Mouse (Mus musculus) limb, embryonic 15.5 days (tissue): Measurements from ENCODE around the gene Mthfr. TPM values are rescaled to one million over a fixed set of nuclear protein-coding genes. Genes with fewer than 3 reads are reported as not detected.

Source experiments
- ATAC-seq: fragments of 200-750 bp; cut with Nextera tagmentation; 2 replicates; pipeline ENCODE4 v1.8.0; 2017; ENCODE audit warnings: low read depth, moderate TSS enrichment; ENCODE audit not compliant: insufficient number of reproducible peaks, low FRiP score, low TSS enrichment
- H3K27ac ChIP-seq: fragments of 300-500 bp; sonication (generic); 2 replicates; pipeline ENCODE4 v1.5.1; 2015; ENCODE audit warnings: moderate library complexity, mild to moderate bottlenecking, inconsistent platforms
- H3K27me3 ChIP-seq: fragments of 300-500 bp; sonication (generic); 2 replicates; pipeline ENCODE4 v1.6.1; 2015; ENCODE audit warnings: inconsistent platforms
- H3K36me3 ChIP-seq: fragments of 300-500 bp; sonication (generic); 2 replicates; pipeline ENCODE4 v1.6.1; 2015; ENCODE audit warnings: inconsistent platforms
- H3K4me1 ChIP-seq: fragments of 300-500 bp; sonication (generic); 2 replicates; pipeline ENCODE4 v1.6.1; 2015; ENCODE audit warnings: inconsistent platforms
- H3K4me2 ChIP-seq: fragments of 300-500 bp; sonication (generic); 2 replicates; pipeline ENCODE4 v1.6.1; 2015; ENCODE audit warnings: mild to moderate bottlenecking, inconsistent platforms
- H3K4me3 ChIP-seq: fragments of 300-500 bp; sonication (generic); 2 replicates; pipeline ENCODE4 v1.5.1; 2015; ENCODE audit warnings: mild to moderate bottlenecking, inconsistent platforms
- H3K9ac ChIP-seq: fragments of 300-500 bp; sonication (generic); 2 replicates; pipeline ENCODE4 v1.6.1; 2015; ENCODE audit warnings: inconsistent platforms
- H3K9me3 ChIP-seq: fragments of 300-500 bp; sonication (generic); 2 replicates; pipeline ENCODE4 v1.6.1; 2016; ENCODE audit warnings: inconsistent platforms
- WGBS: fragments of 180-500 bp; shearing (Covaris S2); methylation state at CpG from one replicate; pipeline ENCODE4 v1.1.7; 2015; 5-methylcytosine and 5-hydroxymethylcytosine counted together
- polyA plus RNA-seq: library from polyadenylated mRNA; unstranded; fragments of >200 nt; fragmentation: Nextera tagmentation; extraction: Ambion mirVana; gene quantifications from 2 replicates; pipeline ENCODE4 v1.2.1, GENCODE M21; 2015

Gene Mthfr
- polyA plus RNA-seq: 23.0 and 24.7 TPM in 2 replicates

GRCm38 (mm10) chr4:148038600-148039253, at the start of gene Mthfr, which contains the start of gene Clcn6:
TSS of gene Mthfr (plus strand) at chr4:148039077.
TSS of gene Clcn6 (minus strand) at chr4:148038821.
- Histone ChIP-seq H3K9me3 (no peaks in the 10 kb centered on the region), H3K27ac (peak within 1 kb of the TSS; percentile 86), H3K4me3 (peak within 1 kb of the TSS; percentile 81), H3K27me3 (no peaks in the 10 kb centered on the region), H3K36me3 (peaks cover 22% of the 10 kb centered on the region; the same call in 1 of the 2 replicates), H3K4me1 (peaks cover 43% of the 10 kb centered on the region), H3K4me2 (peak within 1 kb of the TSS; percentile 85), H3K9ac (peak within 1 kb of the TSS; percentile 61)
- peak; percentile 94 for ATAC-seq
- under 1% methylated on average over 54 of the region's 54 CpGs for WGBS

- no peak overlapping the region for H3K27ac ChIP-seq
- no peak overlapping the region for H3K4me3 ChIP-seq
- H3K27me3 ChIP-seq: no peaks in the 10 kb centered on the region
- ATAC-seq: no peak
- no peaks in the 10 kb centered on the region for H3K36me3 ChIP-seq
- no peak overlapping the region for H3K9ac ChIP-seq
- no peaks in the 10 kb centered on the region for H3K4me1 ChIP-seq
- H3K4me2 ChIP-seq: no peak overlapping the region
- 55% methylated on average over 7 of the region's 7 CpGs for WGBS
- no peaks in the 10 kb centered on the region for H3K9me3 ChIP-seq
These were observed 45.2 kb upstream of the Mthfr start for GRCm38 (mm10) chr4:147993571-147994095.

GRCm38 (mm10) chr4:147995311-147995710, 43.6 kb upstream of the Mthfr start:
- ATAC-seq: no peak
- WGBS: 73% methylated on average over 3 of the region's 3 CpGs

GRCm38 (mm10) chr4:148000202-148000772, 38.6 kb upstream of the Mthfr start, which contains the start of gene Nppa:
TSS of gene Nppa (plus strand) at chr4:148000722.
- no peak for ATAC-seq
- H3K9me3 ChIP-seq: no peaks in the 10 kb centered on the region
- 32% methylated on average over 12 of the region's 12 CpGs for WGBS
- H3K27me3 ChIP-seq: no peaks in the 10 kb centered on the region
- H3K27ac ChIP-seq: no peak within 1 kb of the TSS
- H3K9ac ChIP-seq: no peak within 1 kb of the TSS
- H3K4me2 ChIP-seq: no peak within 1 kb of the TSS
- no peak within 1 kb of the TSS for H3K4me3 ChIP-seq
- peaks cover 12% of the 10 kb centered on the region for H3K36me3 ChIP-seq
- H3K4me1 ChIP-seq: no peaks in the 10 kb centered on the region

More at GRCm38 (mm10) chr4:147995311-147995710, 43.6 kb upstream of the Mthfr start:
- Histone ChIP-seq H3K36me3 (no peaks in the 10 kb centered on the region), H3K4me1 (no peaks in the 10 kb centered on the region), H3K9me3 (no peaks in the 10 kb centered on the region), H3K27me3 (no peaks in the 10 kb centered on the region), H3K4me3 (no peak overlapping the region), H3K9ac (no peak overlapping the region), H3K4me2 (no peak overlapping the region), H3K27ac (no peak overlapping the region)

- Histone ChIP-seq H3K4me1 (no peaks in the 10 kb centered on the region), H3K4me2 (no peak overlapping the region), H3K27me3 (no peaks in the 10 kb centered on the region), H3K9me3 (no peaks in the 10 kb centered on the region), H3K4me3 (no peak overlapping the region), H3K9ac (no peak overlapping the region), H3K36me3 (peaks cover 21% of the 10 kb centered on the region), H3K27ac (no peak overlapping the region)
- 85% methylated on average over 17 of the region's 17 CpGs for WGBS
- ATAC-seq: no peak
These were observed 37.7 kb upstream of the Mthfr start for GRCm38 (mm10) chr4:148001013-148001789.

- H3K27ac ChIP-seq: no peak overlapping the region
- H3K9ac ChIP-seq: no peak overlapping the region
- no peak overlapping the region for H3K4me2 ChIP-seq
- no peak for ATAC-seq
- H3K9me3 ChIP-seq: no peaks in the 10 kb centered on the region
- H3K36me3 ChIP-seq: peaks cover 28% of the 10 kb centered on the region
- 43% methylated on average over 8 of the region's 8 CpGs for WGBS
- no peaks in the 10 kb centered on the region for H3K4me1 ChIP-seq
- no peak overlapping the region for H3K4me3 ChIP-seq
- no peaks in the 10 kb centered on the region for H3K27me3 ChIP-seq
These were observed 37.0 kb upstream of the Mthfr start for GRCm38 (mm10) chr4:148001866-148002265.

GRCm38 (mm10) chr4:148004361-148004760, 34.5 kb upstream of the Mthfr start:
- H3K4me3 ChIP-seq: no peak overlapping the region
- H3K27me3 ChIP-seq: no peaks in the 10 kb centered on the region
- no peaks in the 10 kb centered on the region for H3K4me1 ChIP-seq
- H3K9me3 ChIP-seq: no peaks in the 10 kb centered on the region
- H3K36me3 ChIP-seq: peaks cover 53% of the 10 kb centered on the region
- WGBS: 64% methylated on average over 7 of the region's 7 CpGs
- H3K27ac ChIP-seq: no peak overlapping the region
- ATAC-seq: no peak
- no peak overlapping the region for H3K4me2 ChIP-seq
- no peak overlapping the region for H3K9ac ChIP-seq

GRCm38 (mm10) chr4:148008412-148008811, 30.5 kb upstream of the Mthfr start:
- no peak for ATAC-seq
- Histone ChIP-seq H3K36me3 (peaks cover 93% of the 10 kb centered on the region), H3K27ac (no peak overlapping the region), H3K27me3 (no peaks in the 10 kb centered on the region), H3K4me1 (no peaks in the 10 kb centered on the region), H3K9ac (no peak overlapping the region), H3K4me3 (no peak overlapping the region), H3K4me2 (no peak overlapping the region), H3K9me3 (no peaks in the 10 kb centered on the region)
- 82% methylated on average over 4 of the region's 4 CpGs for WGBS

GRCm38 (mm10) chr4:148009641-148010040, 29.2 kb upstream of the Mthfr start:
- 92% methylated on average over 2 of the region's 2 CpGs for WGBS
- H3K36me3 ChIP-seq: peaks cover 98% of the 10 kb centered on the region

GRCm38 (mm10) chr4:148011332-148011731, 27.5 kb upstream of the Mthfr start:
- Histone ChIP-seq H3K4me2 (no peak overlapping the region), H3K9ac (no peak overlapping the region), H3K4me3 (no peak overlapping the region), H3K4me1 (no peaks in the 10 kb centered on the region), H3K27ac (no peak overlapping the region), H3K9me3 (no peaks in the 10 kb centered on the region), H3K36me3 (peaks cover 100% of the 10 kb centered on the region), H3K27me3 (no peaks in the 10 kb centered on the region)
- WGBS: 67% methylated on average over 3 of the region's 3 CpGs
- ATAC-seq: no peak

More at GRCm38 (mm10) chr4:148009641-148010040, 29.2 kb upstream of the Mthfr start:
- ATAC-seq: no peak
- H3K9ac ChIP-seq: no peak overlapping the region
- H3K9me3 ChIP-seq: no peaks in the 10 kb centered on the region
- no peaks in the 10 kb centered on the region for H3K27me3 ChIP-seq
- no peak overlapping the region for H3K27ac ChIP-seq
- H3K4me1 ChIP-seq: no peaks in the 10 kb centered on the region
- no peak overlapping the region for H3K4me2 ChIP-seq
- no peak overlapping the region for H3K4me3 ChIP-seq

- Histone ChIP-seq H3K9ac (no peak overlapping the region), H3K9me3 (no peaks in the 10 kb centered on the region), H3K4me3 (no peak overlapping the region), H3K27ac (no peak overlapping the region), H3K36me3 (peaks cover 100% of the 10 kb centered on the region), H3K4me2 (no peak overlapping the region), H3K4me1 (no peaks in the 10 kb centered on the region), H3K27me3 (no peaks in the 10 kb centered on the region)
- no peak for ATAC-seq
- 95% methylated on average over 4 of the region's 4 CpGs for WGBS
These were observed 26.7 kb upstream of the Mthfr start for GRCm38 (mm10) chr4:148012216-148012615.

- H3K27ac ChIP-seq: no peak overlapping the region
- H3K36me3 ChIP-seq: peaks cover 97% of the 10 kb centered on the region
- WGBS: 85% methylated on average over 10 of the region's 10 CpGs
- no peak for ATAC-seq
- no peak overlapping the region for H3K9ac ChIP-seq
- no peaks in the 10 kb centered on the region for H3K4me1 ChIP-seq
- no peak overlapping the region for H3K4me3 ChIP-seq
- no peak overlapping the region for H3K4me2 ChIP-seq
- no peaks in the 10 kb centered on the region for H3K27me3 ChIP-seq
- no peaks in the 10 kb centered on the region for H3K9me3 ChIP-seq
These were observed 23.5 kb upstream of the Mthfr start for GRCm38 (mm10) chr4:148015418-148015817.
